Mouse (Mus musculus) heart, postnatal 14 days (tissue): ENCODE measurements around the gene Ppp1r9b. TPM values are rescaled to one million over a fixed set of nuclear protein-coding genes. Genes with fewer than 3 reads are reported as not detected.
A peak's percentile ranks its signal among the peaks of the same experiment; 100 is the strongest.

Source experiments
- DNase-seq, 2 experiments: peaks; one replicate each; pipeline ENCODE4 v3.0.0; 2021 to 2022
- intact Hi-C: fragments of 180-260 bp; cut with DNase I; formaldehyde crosslinking; loops from one replicate; pipeline ENCODE4 v1.15.1; 2025
- total RNA-seq, 2 experiments: library from RNA; stranded (reverse); gene quantifications; 2 replicates each; pipeline ENCODE4 v1.2.3; 2021

Ppp1r9b gene
- total RNA-seq, 2 experiments from 2014 or later, result 50.5 to 52.1 TPM

GRCm38 (mm10) chr11:95039766-95040165 is 48.9 kb downstream of the Ppp1r9b start:
- DNase-seq, result no peak
- intact Hi-C loops, result loop anchor here (5.0 kb wide), 3 partner anchors 62 to 218 kb away; partner anchors contain the start of genes Col1a1 and Sgca

- intact Hi-C loops, result loop anchor here (5.0 kb wide), 3 partner anchors 63 to 217 kb away; partner anchors contain the start of genes Col1a1 and Sgca
Measured at GRCm38 (mm10) chr11:95040491-95041138, 49.8 kb downstream of the Ppp1r9b start.

GRCm38 (mm10) chr11:95041139-95041609 is 50.3 kb downstream of the Ppp1r9b start, which contains the start of gene Pdk2:
Gene Pdk2, minus strand, starts transcription at chr11:95041354.
- intact Hi-C loops, result loop anchor here (5.0 kb wide), 3 partner anchors 64 to 216 kb away; partner anchors contain the start of genes Col1a1 and Sgca
- peak; percentile 95 for DNase-seq

More at GRCm38 (mm10) chr11:95040491-95041138, 49.8 kb downstream of the Ppp1r9b start:
- peak; percentile 70 to 81 for DNase-seq

GRCm38 (mm10) chr11:95042096-95042495 is 51.3 kb downstream of the Ppp1r9b start:
- intact Hi-C loops, result loop anchor here (5.0 kb wide), 3 partner anchors 65 to 215 kb away; partner anchors contain the start of genes Col1a1 and Sgca
- peak; percentile 83 to 89 for DNase-seq

GRCm38 (mm10) chr11:95043060-95043459 is 52.2 kb downstream of the Ppp1r9b start:
- no peak for DNase-seq
- intact Hi-C loops, result loop anchor here (5.0 kb wide), 3 partner anchors 66 to 214 kb away; partner anchors contain the start of genes Col1a1 and Sgca

GRCm38 (mm10) chr11:95043608-95044007 is 52.8 kb downstream of the Ppp1r9b start:
- no peak for DNase-seq
- intact Hi-C loops, result loop anchor here (5.0 kb wide), 3 partner anchors 66 to 214 kb away; partner anchors contain the start of genes Col1a1 and Sgca

- no peak for DNase-seq
- intact Hi-C loops, result loop anchor here (5.0 kb wide), 3 partner anchors 67 to 213 kb away; partner anchors contain the start of genes Col1a1 and Sgca
Measured at GRCm38 (mm10) chr11:95044185-95044870, 53.5 kb downstream of the Ppp1r9b start.

GRCm38 (mm10) chr11:95046980-95047680 is 56.3 kb downstream of the Ppp1r9b start:
- intact Hi-C loops, result loop anchor here (1.0 kb wide), 1 partner anchor 60 kb away; no protein-coding TSS in a partner anchor
- DNase-seq, result peak; percentile 55 to 74

GRCm38 (mm10) chr11:95053062-95053461 is 62.2 kb downstream of the Ppp1r9b start:
- DNase-seq, result no peak
- intact Hi-C loops, result no loop called here

Other genes starting within 250 kb of the Ppp1r9b start
- gene Cdc34b, start 249.3 kb upstream of the Ppp1r9b start, total RNA-seq, result 1 to 10 TPM; 1.2 TPM
- not detected for gene Tmem92, start 208.3 kb upstream of the Ppp1r9b start, total RNA-seq
- 100 to 1,000 TPM; 475 to 551 TPM for gene Col1a1, start 54.8 kb upstream of the Ppp1r9b start, total RNA-seq
- gene Hils1, start 23.4 kb upstream of the Ppp1r9b start, total RNA-seq, result not detected
- gene Sgca, start 14.7 kb upstream of the Ppp1r9b start, total RNA-seq, result 100 to 1,000 TPM; 135 to 139 TPM
- 1 to 10 TPM; 2.2 TPM for gene Samd14, start 18.8 kb downstream of the Ppp1r9b start, total RNA-seq
- gene Pdk2, start 50.3 kb downstream of the Ppp1r9b start, total RNA-seq, result 100 to 1,000 TPM; 297 to 326 TPM
- gene Itga3, start 85.8 kb downstream of the Ppp1r9b start, total RNA-seq, result 10 to 100 TPM; 13.5 to 15.6 TPM
- not detected for gene Dlx3, start 129.1 kb downstream of the Ppp1r9b start, total RNA-seq
- gene Dlx4, start 155.2 kb downstream of the Ppp1r9b start, total RNA-seq, result under 1 TPM in 1 of 2 experiments, not detected in 1; 0.17 TPM